Mouse (Mus musculus): ENCODE data around the gene Pabpn1.
A peak's percentile ranks its signal among the peaks of the same experiment; 100 is the strongest.

Gene Pabpn1

DNA sequence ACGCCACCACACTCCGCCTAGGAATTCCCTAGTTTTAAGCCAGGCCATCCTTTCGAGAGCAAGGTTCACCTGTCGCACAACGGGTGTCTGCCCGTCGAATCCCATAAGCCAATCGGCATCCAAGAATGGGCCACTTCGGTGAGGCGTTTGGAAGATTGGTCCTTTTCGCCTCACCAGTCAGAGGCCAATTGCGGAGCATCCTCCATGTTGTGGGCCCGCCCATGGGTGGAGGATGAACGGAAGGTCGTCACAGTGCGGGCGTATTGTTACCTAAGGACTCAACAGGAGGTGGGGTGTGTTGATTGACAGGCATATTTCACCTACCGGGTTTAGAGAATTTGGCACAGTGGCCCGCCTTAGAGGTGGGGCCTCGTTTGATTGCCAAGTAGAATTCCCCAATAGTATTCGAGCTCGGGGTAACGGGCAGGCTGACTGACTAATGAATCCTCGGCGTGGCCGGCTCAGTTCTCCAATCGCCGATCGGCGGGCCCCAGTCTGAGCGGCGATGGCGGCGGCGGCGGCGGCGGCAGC, 1.4 kb downstream of the Pabpn1 start:
- DNase-seq, result peak; percentile 99 to 100

- DNase-seq, result peak; percentile 59 to 60
Observed at GRCm38 (mm10) chr14:54894296-54895151, 2.2 kb downstream of the Pabpn1 start.

DNA sequence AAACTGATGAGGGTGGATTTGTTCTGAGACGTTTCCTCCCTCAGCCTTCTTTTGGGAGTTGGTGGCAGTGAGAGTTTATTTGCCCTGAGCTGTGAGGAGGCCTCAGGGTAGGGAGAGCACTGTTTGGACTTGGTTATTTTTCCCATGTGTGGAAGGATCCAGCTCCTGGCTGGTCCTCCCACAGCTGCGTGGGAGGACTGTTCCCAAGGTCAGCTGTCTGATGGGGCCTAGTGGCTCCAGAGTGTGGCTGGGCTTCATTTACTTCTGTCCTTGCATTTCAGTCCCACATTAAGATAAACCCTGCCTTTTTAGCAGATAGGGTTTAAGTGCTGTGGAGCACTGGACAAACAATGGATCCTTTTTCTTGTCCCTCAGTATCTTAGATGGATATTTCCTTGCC, 5.1 kb downstream of the Pabpn1 start:
- no peak for DNase-seq

GRCm38 (mm10) chr14:54900383-54900782, 8.1 kb downstream of the Pabpn1 start:
- peak; percentile 78 to 80 for DNase-seq

DNA sequence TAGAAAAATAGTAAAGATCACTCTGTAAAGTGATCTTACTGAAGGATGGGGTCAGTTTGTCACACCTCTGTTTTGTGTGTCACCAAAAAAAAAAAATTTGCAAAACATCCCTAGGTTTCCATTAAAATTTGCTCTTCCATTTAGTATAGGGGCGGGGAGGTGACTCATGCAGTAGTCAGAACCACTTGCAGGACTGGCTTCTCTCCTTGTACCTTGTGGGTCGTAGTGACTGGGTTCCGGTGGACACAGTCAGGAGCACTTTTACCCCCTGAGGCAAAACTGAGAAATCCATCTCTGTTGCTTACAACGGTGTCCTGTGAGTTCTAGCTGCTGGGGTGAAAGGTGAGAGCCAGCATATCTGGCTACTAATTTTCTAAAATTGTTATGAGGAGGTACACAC, 11.3 kb downstream of the Pabpn1 start:
- no peak for DNase-seq

GRCm38 (mm10) chr14:54908682-54909081, 16.4 kb downstream of the Pabpn1 start:
- no peak for DNase-seq

- DNase-seq, result no peak
Observed at GRCm38 (mm10) chr14:54912109-54912850, 20.0 kb downstream of the Pabpn1 start.

GRCm38 (mm10) chr14:54912886-54913285, 20.6 kb downstream of the Pabpn1 start, which contains the start of gene Slc22a17:
Slc22a17 (minus strand) TSS chr14:54913132.
- DNase-seq, result peak; percentile 35 to 61

DNA sequence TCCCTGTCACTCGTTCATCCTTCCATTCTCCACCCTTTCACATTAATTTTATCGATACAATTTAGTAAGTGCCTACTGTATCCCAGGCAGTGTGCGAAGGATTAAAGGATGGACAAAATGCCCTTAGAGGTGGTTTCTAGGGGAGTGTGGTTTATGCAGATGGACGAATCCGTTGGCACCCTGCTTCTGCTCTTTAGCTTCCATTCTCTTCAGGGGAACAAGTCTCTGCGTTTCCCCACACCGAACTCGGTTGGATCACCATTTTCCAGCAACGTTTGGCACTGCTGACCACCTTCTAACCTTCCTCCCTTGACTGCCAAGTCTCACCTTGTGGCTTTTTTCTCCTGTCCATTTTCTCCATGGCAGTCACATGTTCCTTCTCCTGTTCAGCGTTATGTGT, 21.0 kb downstream of the Pabpn1 start:
- DNase-seq, result no peak

- DNase-seq, result no peak
Observed at GRCm38 (mm10) chr14:54920076-54920685, 27.9 kb downstream of the Pabpn1 start.

GRCm38 (mm10) chr14:54924641-54925348, 32.5 kb downstream of the Pabpn1 start:
- no peak for DNase-seq

DNA sequence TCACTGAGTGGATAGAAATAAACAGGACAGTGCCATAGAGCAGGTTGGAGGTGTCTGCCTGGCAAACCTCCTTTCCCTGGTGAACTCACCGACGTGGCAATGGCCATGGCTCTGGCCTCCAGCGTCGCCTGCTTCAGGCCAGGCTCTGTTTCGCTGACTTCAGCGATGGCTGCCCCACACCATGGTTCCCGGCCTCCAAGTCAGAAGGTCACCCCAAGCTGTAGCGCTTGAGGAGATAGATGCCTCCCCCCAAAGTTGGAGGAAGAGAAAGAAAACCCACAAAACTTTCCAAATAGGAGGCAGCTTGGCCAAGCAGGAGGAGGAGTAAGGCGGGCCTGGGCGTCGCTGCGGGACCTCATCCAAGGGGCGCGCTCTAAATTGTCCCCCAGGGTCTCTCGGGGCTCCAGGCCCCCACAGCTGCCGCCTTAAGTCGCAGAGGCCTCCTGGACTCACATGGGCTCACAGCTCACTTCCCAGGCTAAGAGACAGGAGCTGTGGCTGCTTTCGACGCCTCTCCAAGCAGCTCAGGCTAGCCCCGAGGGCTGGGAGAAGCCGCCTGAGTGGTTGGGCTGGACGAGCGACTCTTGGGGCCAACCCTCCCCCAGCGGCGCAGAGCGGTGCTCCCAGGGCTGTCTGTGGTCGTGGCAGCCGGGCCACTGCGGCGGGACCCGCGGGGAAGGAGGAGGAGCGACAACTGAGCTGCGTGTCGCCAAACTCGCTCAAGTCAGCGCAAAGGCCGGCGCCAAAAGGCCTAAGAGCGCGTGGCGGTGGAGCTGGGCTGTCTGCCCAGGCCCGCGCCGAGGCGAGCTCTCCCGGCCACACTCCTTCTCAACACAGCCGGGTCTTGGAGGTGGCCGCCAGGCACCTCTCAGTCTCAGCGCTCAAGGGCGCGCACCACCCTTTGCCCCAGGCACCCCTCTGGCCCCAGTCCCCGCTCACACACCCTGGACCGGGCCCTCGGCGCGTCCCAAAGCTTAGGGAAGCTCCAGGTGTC, 33.3 kb downstream of the Pabpn1 start, which contains the start of gene Efs:
Gene Efs, minus strand, starts transcription at position 778 of the 994 bp plus-strand sequence.
- peak; percentile 23 to 31 for DNase-seq

GRCm38 (mm10) chr14:54926401-54927158, 34.3 kb downstream of the Pabpn1 start:
- DNase-seq, result no peak

- no peak for DNase-seq
Observed at GRCm38 (mm10) chr14:54927296-54927695, 35.0 kb downstream of the Pabpn1 start.

- DNase-seq, result no peak
Observed at GRCm38 (mm10) chr14:54929801-54930200, 37.5 kb downstream of the Pabpn1 start.

DNA sequence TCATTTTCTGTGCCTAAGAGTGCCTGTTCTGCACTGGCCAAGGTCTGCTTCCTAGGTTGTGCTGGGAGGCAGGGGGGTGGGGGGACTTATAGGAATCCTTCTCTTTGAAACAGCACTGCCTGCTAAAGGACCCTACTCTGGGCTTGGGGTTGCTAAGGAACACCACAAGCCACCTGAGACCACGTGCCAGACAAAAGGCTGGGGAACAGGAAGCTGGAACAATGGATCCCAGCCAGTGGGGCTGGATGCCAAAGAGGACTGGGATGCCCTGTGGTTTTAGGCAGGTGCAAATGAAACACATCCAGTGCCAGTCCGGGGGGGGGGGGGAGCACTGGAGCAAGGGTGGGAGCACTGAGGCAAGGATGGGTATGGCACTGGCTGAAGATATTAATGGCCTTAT, 38.1 kb downstream of the Pabpn1 start:
- DNase-seq, result no peak

- no peak for DNase-seq
Observed at GRCm38 (mm10) chr14:54932645-54933150, 40.4 kb downstream of the Pabpn1 start, which contains the start of gene Il25. Il25 (plus strand) TSS chr14:54932695.

GRCm38 (mm10) chr14:54935904-54936830, 43.9 kb downstream of the Pabpn1 start, which contains the start of gene Cmtm5:
Cmtm5 (plus strand) TSS chr14:54936261.
- no peak for DNase-seq

DNA sequence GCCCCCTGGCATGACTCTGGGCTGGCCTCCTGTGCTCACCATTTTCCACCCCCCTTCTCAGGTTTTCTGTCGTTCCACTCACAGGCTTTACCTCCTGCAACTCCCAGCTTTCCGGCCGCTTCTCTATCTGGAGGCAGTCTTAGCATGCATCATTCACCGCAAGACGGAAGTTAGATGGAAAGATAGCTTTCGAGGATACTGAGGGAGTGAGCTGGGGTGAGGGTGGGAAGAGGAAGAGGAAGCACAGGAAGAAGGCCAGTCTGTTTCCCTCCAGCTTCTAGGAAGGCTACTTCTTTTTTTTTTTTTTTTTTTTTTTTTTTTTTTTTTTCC, 44.5 kb downstream of the Pabpn1 start:
- DNase-seq, result no peak

Measured in kidney, adult 8-10 months (tissue).